Mouse (Mus musculus): ENCODE measurements around the gene Ccdc57. TPM values are rescaled to one million over a fixed set of nuclear protein-coding genes. Genes with fewer than 3 reads are reported as not detected.
A peak's percentile ranks its signal among the peaks of the same experiment; 100 is the strongest.

The Ccdc57 gene
- polyA plus RNA-seq, 1 experiment, result 1.7 TPM

DNA sequence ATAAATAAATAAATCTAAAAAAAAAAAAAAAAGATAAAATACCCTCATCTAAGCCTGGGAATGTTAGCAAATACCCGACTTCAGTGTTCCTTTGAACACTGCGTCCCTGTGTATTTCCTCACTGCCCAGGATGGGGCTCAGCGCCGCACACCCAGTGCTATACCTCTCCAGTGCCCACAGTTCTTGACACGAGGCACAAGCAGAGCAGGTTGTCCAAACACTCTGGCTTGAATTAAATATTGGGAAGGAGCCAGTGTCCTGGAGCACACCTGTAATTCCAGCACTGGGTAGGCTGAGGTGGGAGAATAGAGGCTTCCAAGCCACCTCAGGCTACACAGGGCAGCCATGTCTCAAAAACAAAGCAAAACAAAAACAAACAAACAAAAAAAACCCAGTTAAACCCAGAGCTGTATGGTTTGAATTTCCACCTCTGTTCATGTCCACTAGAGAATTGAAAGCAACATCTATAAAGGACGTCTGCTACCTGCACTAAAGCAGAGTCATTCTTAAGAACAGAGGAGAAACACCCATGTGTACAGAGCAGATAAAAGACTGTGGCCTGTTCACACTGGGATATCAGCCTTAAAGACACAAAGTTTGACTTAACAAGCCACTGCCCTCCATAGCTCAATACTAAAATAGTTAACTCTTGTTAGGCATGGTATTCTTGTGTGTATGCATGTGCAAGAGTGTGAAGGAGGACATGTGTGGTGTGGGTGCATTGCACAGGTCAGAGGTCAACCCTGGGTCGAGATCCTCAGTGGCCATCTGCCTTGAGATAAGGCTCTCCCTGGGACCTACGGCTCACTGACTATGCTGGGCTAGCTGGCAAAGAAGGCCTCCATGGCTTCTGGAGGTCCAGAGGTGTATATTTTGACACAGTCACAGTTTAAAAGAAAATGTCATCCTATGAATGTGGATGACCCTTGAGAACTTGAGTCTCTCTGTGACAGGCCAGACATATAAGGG is 32.1 kb downstream of the Ccdc57 start:
- no peak overlapping the region for H3K27ac ChIP-seq (ENCODE audit: control insufficient read depth, insufficient read depth, low read length)
- no peak for TF ChIP-seq CTCF (IDR thresholded peaks at IDR 0.05; ENCODE audit: borderline replicate concordance, control insufficient read depth, extremely low read depth, insufficient read depth, low read length, poor library complexity)
- no peak for TF ChIP-seq POLR2A (IDR thresholded peaks at IDR 0.05; ENCODE audit: control insufficient read depth, extremely low read depth, insufficient read depth, low read length, poor library complexity)

DNA sequence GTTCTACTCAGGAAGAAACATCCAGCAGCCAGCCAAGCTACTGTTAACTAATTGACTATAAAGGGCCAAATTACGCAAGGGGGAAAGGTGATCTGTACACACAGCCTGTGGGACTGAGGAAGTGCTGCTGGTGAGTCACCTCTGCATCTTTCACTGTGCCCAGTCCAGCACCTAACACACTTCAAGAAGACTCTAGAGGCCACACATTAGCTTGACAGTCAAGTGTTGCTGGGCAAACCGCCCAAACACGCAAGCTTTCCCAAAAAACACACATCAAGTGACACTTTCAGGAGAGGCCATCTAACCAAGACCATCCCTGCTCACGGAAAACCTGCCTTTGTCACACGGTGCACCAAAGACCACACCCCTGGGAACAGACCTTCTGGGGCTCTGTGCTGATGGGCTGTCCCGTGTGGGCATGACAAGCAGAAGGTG is 34.5 kb downstream of the Ccdc57 start:
- DNase-seq, result no peak

More for the DNA sequence above, 32.1 kb downstream of the Ccdc57 start:
- H3K36me3 ChIP-seq (ENCODE audit: control insufficient read depth, insufficient read depth, low read length), result no peaks in the 10 kb centered on the region
- 95% methylated on average over 8 of the region's 8 CpGs for WGBS
- DNase-seq, result no peak
- H3K27me3 ChIP-seq (ENCODE audit: control insufficient read depth, insufficient read depth, low read length), result no peaks in the 10 kb centered on the region
- peaks cover 4% of the 10 kb centered on the region; the same call in 1 of the 2 replicates for H3K4me1 ChIP-seq (replicated peaks; ENCODE audit: control insufficient read depth, insufficient read depth, low read length)
- no peak overlapping the region for H3K4me3 ChIP-seq (ENCODE audit: control insufficient read depth, insufficient read depth, low read length)

DNA sequence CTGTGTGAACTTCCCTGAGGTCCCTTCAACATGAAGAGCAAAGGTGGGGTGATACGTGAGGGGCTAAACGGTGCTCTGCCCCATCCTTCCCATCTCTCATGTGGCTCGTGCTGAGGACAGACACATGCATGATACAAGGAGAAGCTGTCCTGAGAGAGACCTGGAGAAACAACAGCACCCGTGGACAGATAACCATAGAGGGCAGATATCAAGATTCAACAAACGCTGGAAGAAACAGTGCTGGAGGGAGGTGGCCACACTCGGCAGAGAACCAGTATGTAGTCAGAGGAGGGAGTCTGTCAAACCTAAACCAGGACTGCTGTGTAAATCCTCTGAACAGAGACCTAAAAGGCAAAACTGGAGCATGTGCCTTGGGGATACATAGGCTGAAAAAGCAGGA is 37.2 kb downstream of the Ccdc57 start:
- H3K27ac ChIP-seq (ENCODE audit: control insufficient read depth, insufficient read depth, low read length), result no peak overlapping the region
- DNase-seq, result no peak
- no peaks in the 10 kb centered on the region for H3K36me3 ChIP-seq (ENCODE audit: control insufficient read depth, insufficient read depth, low read length)
- H3K4me1 ChIP-seq (replicated peaks; ENCODE audit: control insufficient read depth, insufficient read depth, low read length), result no peaks in the 10 kb centered on the region
- 97% methylated on average over 6 of the region's 6 CpGs for WGBS
- H3K27me3 ChIP-seq (ENCODE audit: control insufficient read depth, insufficient read depth, low read length), result no peaks in the 10 kb centered on the region
- no peak overlapping the region for H3K4me3 ChIP-seq (ENCODE audit: control insufficient read depth, insufficient read depth, low read length)
- no peak for TF ChIP-seq POLR2A (IDR thresholded peaks at IDR 0.05; ENCODE audit: control insufficient read depth, extremely low read depth, insufficient read depth, low read length, poor library complexity)
- no peak for TF ChIP-seq CTCF (IDR thresholded peaks at IDR 0.05; ENCODE audit: borderline replicate concordance, control insufficient read depth, extremely low read depth, insufficient read depth, low read length, poor library complexity)

More for the DNA sequence above, 34.5 kb downstream of the Ccdc57 start:
- Histone ChIP-seq H3K4me3 (ENCODE audit: control insufficient read depth, insufficient read depth, low read length) (no peak overlapping the region), H3K27ac (ENCODE audit: control insufficient read depth, insufficient read depth, low read length) (no peak overlapping the region), H3K4me1 (replicated peaks; ENCODE audit: control insufficient read depth, insufficient read depth, low read length) (peaks cover 4% of the 10 kb centered on the region; the same call in 1 of the 2 replicates), H3K27me3 (ENCODE audit: control insufficient read depth, insufficient read depth, low read length) (no peaks in the 10 kb centered on the region), H3K36me3 (ENCODE audit: control insufficient read depth, insufficient read depth, low read length) (no peaks in the 10 kb centered on the region)
- TF ChIP-seq CTCF (IDR thresholded peaks at IDR 0.05; ENCODE audit: borderline replicate concordance, control insufficient read depth, extremely low read depth, insufficient read depth, low read length, poor library complexity) (no peak), POLR2A (IDR thresholded peaks at IDR 0.05; ENCODE audit: control insufficient read depth, extremely low read depth, insufficient read depth, low read length, poor library complexity) (no peak)
- 93% methylated on average over 6 of the region's 6 CpGs for WGBS

DNA sequence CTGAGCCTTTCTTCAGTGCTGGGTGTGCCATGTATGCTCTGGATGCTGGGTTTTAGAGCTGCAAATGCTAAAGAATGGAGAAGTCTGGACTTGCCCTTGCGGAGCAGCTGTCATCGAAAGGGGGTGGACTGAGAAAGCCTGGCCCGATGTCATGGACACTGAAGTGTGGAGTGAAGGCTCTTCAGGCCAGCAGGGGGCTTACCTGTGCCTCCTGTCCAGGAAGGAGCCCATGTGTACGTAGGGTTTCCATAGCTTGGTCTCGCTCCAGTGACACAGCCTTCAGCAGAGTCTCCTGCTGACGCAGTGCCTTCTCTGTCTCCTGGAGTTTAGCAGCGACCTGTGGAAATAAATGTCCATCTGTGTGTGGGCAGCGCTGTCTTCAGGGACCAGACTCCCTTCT is 38.3 kb downstream of the Ccdc57 start:
- H3K4me3 ChIP-seq (ENCODE audit: control insufficient read depth, insufficient read depth, low read length), result no peak overlapping the region
- DNase-seq, result no peak
- peaks cover 5% of the 10 kb centered on the region for H3K4me1 ChIP-seq (replicated peaks; ENCODE audit: control insufficient read depth, insufficient read depth, low read length)
- no peak overlapping the region for H3K27ac ChIP-seq (ENCODE audit: control insufficient read depth, insufficient read depth, low read length)
- no peaks in the 10 kb centered on the region for H3K36me3 ChIP-seq (ENCODE audit: control insufficient read depth, insufficient read depth, low read length)
- 97% methylated on average over 8 of the region's 8 CpGs for WGBS
- H3K27me3 ChIP-seq (ENCODE audit: control insufficient read depth, insufficient read depth, low read length), result no peaks in the 10 kb centered on the region
- no peak for TF ChIP-seq POLR2A (IDR thresholded peaks at IDR 0.05; ENCODE audit: control insufficient read depth, extremely low read depth, insufficient read depth, low read length, poor library complexity)
- no peak for TF ChIP-seq CTCF (IDR thresholded peaks at IDR 0.05; ENCODE audit: borderline replicate concordance, control insufficient read depth, extremely low read depth, insufficient read depth, low read length, poor library complexity)

DNA sequence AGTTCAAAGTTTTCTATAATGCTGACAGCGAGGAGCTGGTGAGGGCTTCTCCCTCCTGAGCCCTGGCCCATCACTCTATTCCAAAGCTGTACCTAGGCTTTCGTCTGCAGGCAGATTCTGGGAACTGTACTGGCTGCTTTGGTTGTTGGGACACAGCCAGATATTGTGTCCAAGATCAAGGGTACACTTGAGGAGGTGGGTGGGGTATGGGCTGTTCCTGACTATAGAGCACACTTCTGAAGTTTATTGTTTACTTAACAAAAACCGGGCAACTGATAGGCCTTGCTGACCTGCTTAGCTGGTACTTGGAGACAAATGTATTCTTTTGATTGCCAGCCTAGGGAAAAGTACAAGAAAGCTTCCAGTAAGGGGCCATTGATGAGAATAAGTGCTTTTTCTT is 43.5 kb downstream of the Ccdc57 start:
- no peak for DNase-seq
- Histone ChIP-seq H3K4me1 (replicated peaks; ENCODE audit: control insufficient read depth, insufficient read depth, low read length) (peaks cover 19% of the 10 kb centered on the region), H3K36me3 (ENCODE audit: control insufficient read depth, insufficient read depth, low read length) (no peaks in the 10 kb centered on the region), H3K4me3 (ENCODE audit: control insufficient read depth, insufficient read depth, low read length) (no peak overlapping the region), H3K27me3 (ENCODE audit: control insufficient read depth, insufficient read depth, low read length) (no peaks in the 10 kb centered on the region), H3K27ac (ENCODE audit: control insufficient read depth, insufficient read depth, low read length) (peak overlapping the region; percentile 56)
- 77% methylated on average over 3 of the region's 3 CpGs for WGBS
- TF ChIP-seq CTCF (IDR thresholded peaks at IDR 0.05; ENCODE audit: borderline replicate concordance, control insufficient read depth, extremely low read depth, insufficient read depth, low read length, poor library complexity) (no peak), POLR2A (IDR thresholded peaks at IDR 0.05; ENCODE audit: control insufficient read depth, extremely low read depth, insufficient read depth, low read length, poor library complexity) (no peak)

DNA sequence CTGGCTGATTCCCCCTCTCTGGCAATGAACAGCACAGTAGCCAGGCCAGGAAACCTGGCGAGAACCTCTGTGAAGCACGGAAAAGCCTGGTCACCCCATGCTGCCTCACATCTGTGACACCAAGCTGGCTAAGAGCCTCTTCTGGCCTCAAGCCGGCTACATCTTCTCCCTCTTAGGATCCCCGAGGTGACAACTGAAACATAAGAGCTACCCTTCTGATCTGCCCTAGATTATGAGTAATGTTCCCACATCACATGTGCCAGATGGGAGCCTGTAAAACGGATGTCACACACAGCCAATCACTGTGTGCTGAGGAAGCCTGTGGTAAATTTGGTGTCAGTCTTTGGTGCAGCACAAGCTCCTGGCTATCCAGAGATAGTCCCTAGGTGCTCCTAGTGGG is 44.0 kb downstream of the Ccdc57 start:
- DNase-seq, result peak; percentile 22
- Histone ChIP-seq H3K27ac (ENCODE audit: control insufficient read depth, insufficient read depth, low read length) (peak overlapping the region; percentile 70), H3K36me3 (ENCODE audit: control insufficient read depth, insufficient read depth, low read length) (no peaks in the 10 kb centered on the region), H3K4me3 (ENCODE audit: control insufficient read depth, insufficient read depth, low read length) (no peak overlapping the region), H3K4me1 (replicated peaks; ENCODE audit: control insufficient read depth, insufficient read depth, low read length) (peaks cover 19% of the 10 kb centered on the region), H3K27me3 (ENCODE audit: control insufficient read depth, insufficient read depth, low read length) (no peaks in the 10 kb centered on the region)
- WGBS, result 30% methylated on average over 5 of the region's 5 CpGs
- TF ChIP-seq POLR2A (IDR thresholded peaks at IDR 0.05; ENCODE audit: control insufficient read depth, extremely low read depth, insufficient read depth, low read length, poor library complexity) (no peak), CTCF (IDR thresholded peaks at IDR 0.05; ENCODE audit: borderline replicate concordance, control insufficient read depth, extremely low read depth, insufficient read depth, low read length, poor library complexity) (no peak)

Data from thymus, adult 2 months (tissue).